Comparison of ENCODE assay signal across 9 mouse cellular contexts in the genomic region with DNA sequence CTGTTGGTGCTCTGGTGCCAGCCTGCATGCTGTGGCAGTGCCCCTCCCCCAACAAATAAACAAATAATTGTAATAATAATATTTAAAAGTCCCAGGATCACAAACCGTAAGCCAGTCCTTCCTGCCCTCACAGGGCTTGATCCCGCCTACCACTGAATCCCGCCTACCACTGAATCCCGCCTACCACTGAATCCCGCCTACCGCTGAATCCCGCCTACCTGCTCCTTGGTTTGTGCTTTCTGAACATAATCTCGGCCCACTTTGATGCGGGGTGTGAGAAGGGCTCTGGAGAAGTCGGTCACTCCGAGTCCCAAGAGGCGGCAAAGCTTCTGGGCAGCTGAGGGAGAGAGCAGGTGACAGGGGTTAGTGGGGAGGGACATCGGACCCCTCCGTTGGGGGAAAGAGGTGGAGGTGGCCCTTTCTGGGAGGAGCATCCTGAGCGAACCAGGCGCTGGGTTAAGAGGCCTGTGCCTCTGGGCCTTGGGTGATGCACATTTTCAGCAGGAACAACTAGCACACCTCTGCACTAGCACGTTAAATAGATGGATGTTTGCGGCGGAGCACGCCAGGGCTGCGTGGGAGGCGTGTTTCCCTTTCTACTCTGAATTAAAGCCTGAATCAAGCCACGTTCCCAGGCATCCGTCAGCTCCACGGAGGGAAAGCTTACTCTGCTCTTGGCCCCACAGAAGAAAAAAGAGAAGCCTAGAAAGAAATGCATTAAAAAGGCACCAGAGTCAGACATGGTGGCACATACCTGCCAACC. TPM values are rescaled to one million over a fixed set of nuclear protein-coding genes. Genes with fewer than 3 reads are reported as not detected.
DNase-seq lines count a peak whose midpoint lies in the region; ATAC-seq and TF ChIP-seq lines count a peak whose summit lies in the region.
"Had no signal": no experiment of that assay in that cellular context is flagged by ENCODE, and none has a peak within 500 bp of the region (broad histone marks: within the 10 kb centered on the region; RNA-seq: fewer than 3 reads in every experiment).

No protein-coding gene starts in this region.

- DNase-seq in heart, embryonic 10.5 days (ENCODE audit: low spot score) = no peak
- DNase-seq in heart, adult 8-10 months (ENCODE audit: low spot score) = no peak
- DNase-seq in frontal cortex, postnatal 25 days (ENCODE audit: low spot score in 2 of 2) = peak; percentile 31 to 37
- DNase-seq in urinary bladder, postnatal 25 days (ENCODE audit: low spot score) = no peak
- no peak for DNase-seq in gastrocnemius, adult 18-20 months (ENCODE audit: low spot score)

- no peak overlapping the region for H3K27ac ChIP-seq in heart, embryonic 10.5 days
- H3K27ac ChIP-seq in liver, embryonic 16.5 days (ENCODE audit: low read length) = no peak overlapping the region
- H3K27ac ChIP-seq: liver, embryonic 15.5 days had no signal

- no peak for TF ChIP-seq CTCF in E14TG2a.4 (conservative IDR thresholded peaks at IDR 0.05; ENCODE audit: low read length)

- ATAC-seq in liver, embryonic 16.5 days (ENCODE audit: low read depth) = no peak
- no peak for ATAC-seq in erythroblast, adult 5-6 weeks (replicated peaks; ENCODE audit: low FRiP score, poor library complexity, severe bottlenecking)

- 20% methylated on average over 25 of the region's 25 CpGs for WGBS in heart, embryonic 10.5 days
- 17% methylated on average over 25 of the region's 25 CpGs for WGBS in liver, embryonic 16.5 days (ENCODE audit: insufficient replicate concordance)

- peaks cover 13% of the 10 kb centered on the region; the same call in 1 of the 2 replicates for H3K4me1 ChIP-seq in heart, embryonic 10.5 days
- H3K4me1 ChIP-seq in E14TG2a.4 (replicated peaks; ENCODE audit: low read depth, low read length) = peaks cover 46% of the 10 kb centered on the region
- no peaks in the 10 kb centered on the region for H3K4me1 ChIP-seq in liver, embryonic 16.5 days (ENCODE audit: control insufficient read depth, low read depth, low read length)
- H3K4me1 ChIP-seq: liver, embryonic 15.5 days had no signal

- peak overlapping the region; percentile 4; the same call in 1 of the 2 replicates for H3K4me3 ChIP-seq in heart, embryonic 10.5 days
- peak overlapping the region; percentile 79 for H3K4me3 ChIP-seq in E14TG2a.4 (replicated peaks; ENCODE audit: low read length)
- H3K4me3 ChIP-seq in liver, embryonic 16.5 days (ENCODE audit: low read depth, low read length) = no peak overlapping the region
- H3K4me3 ChIP-seq: liver, embryonic 15.5 days had no signal

- no peaks in the 10 kb centered on the region for H3K9me3 ChIP-seq in heart, embryonic 10.5 days
- H3K9me3 ChIP-seq in E14TG2a.4 (ENCODE audit: low read length) = no peaks in the 10 kb centered on the region
- H3K9me3 ChIP-seq in liver, embryonic 16.5 days (replicated peaks; ENCODE audit: control insufficient read depth, low read length) = no peaks in the 10 kb centered on the region
- H3K9me3 ChIP-seq: liver, embryonic 15.5 days had no signal

- no peak overlapping the region for H3K9ac ChIP-seq in liver, embryonic 16.5 days (ENCODE audit: low read depth, low read length)
- H3K9ac ChIP-seq: liver, embryonic 15.5 days had no signal

- H3K4me2 ChIP-seq in liver, embryonic 16.5 days (ENCODE audit: low read depth, low read length) = 0 out of 2 replicates have a peak overlapping the region, but pooled peaks have one; percentile 2
- H3K4me2 ChIP-seq: liver, embryonic 15.5 days had no signal

- peaks cover 87% of the 10 kb centered on the region for H3K27me3 ChIP-seq in heart, embryonic 10.5 days (ENCODE audit: insufficient read depth, poor library complexity, severe bottlenecking)
- H3K27me3 ChIP-seq in E14TG2a.4 (ENCODE audit: insufficient read depth, low read length) = peaks cover 30% of the 10 kb centered on the region
- peaks cover 38% of the 10 kb centered on the region for H3K27me3 ChIP-seq in liver, embryonic 16.5 days (ENCODE audit: control insufficient read depth, insufficient read depth, low read depth, low read length)

- no peaks in the 10 kb centered on the region for H3K36me3 ChIP-seq in heart, embryonic 10.5 days
- no peaks in the 10 kb centered on the region for H3K36me3 ChIP-seq in E14TG2a.4 (ENCODE audit: insufficient read depth, low read length)
- no peaks in the 10 kb centered on the region for H3K36me3 ChIP-seq in liver, embryonic 16.5 days (ENCODE audit: control insufficient read depth, insufficient read depth)
- H3K36me3 ChIP-seq: liver, embryonic 15.5 days had no signal

RNA-seq across cellular contexts. Expression of a gene that starts 29.6 kb away (rescaled TPM):
- polyA plus RNA-seq in heart, embryonic 10.5 days (2016; fragmentation: Nextera tagmentation; extraction: Ambion mirVana) = 0.68 and 2.4 TPM in 2 replicates
- 100 to 1,000 TPM in 1 of 4 experiments, 10 to 100 TPM in 3; 88.0 to 111 (median 88.2) TPM for total RNA-seq in heart, adult 8-10 months (2022)
- 0.25 and 0.77 TPM in 2 replicates for polyA plus RNA-seq in liver, embryonic 16.5 days (2015; fragmentation: Nextera tagmentation; extraction: Ambion mirVana)
- not detected in 2 replicates for total RNA-seq in erythroblast, adult 5-6 weeks (2015; ENCODE audit: low replicate concordance)
- not detected in 2 replicates for total RNA-seq in erythroblast, adult 5-6 weeks (2017; ENCODE audit: low replicate concordance)
- total RNA-seq in gastrocnemius, adult 18-20 months (2021) = 10 to 100 TPM; 43.2 to 45.2 TPM

RNA-seq across cellular contexts. Expression of a gene that starts 50.6 kb away (rescaled TPM):
- 0.02 and 0.24 TPM in 2 replicates for polyA plus RNA-seq in heart, embryonic 10.5 days (2016; fragmentation: Nextera tagmentation; extraction: Ambion mirVana)
- 1 to 10 TPM; 2.7 to 4.0 (median 2.7) TPM for total RNA-seq in heart, adult 8-10 months (2022)
- 0.06 and 0.07 TPM in 2 replicates for polyA plus RNA-seq in liver, embryonic 16.5 days (2015; fragmentation: Nextera tagmentation; extraction: Ambion mirVana)
- not detected in 2 replicates for total RNA-seq in erythroblast, adult 5-6 weeks (2015; ENCODE audit: low replicate concordance)
- 0.42 TPM in 1 of 2 replicates, not detected in the other for total RNA-seq in erythroblast, adult 5-6 weeks (2017; ENCODE audit: low replicate concordance)
- 1 to 10 TPM; 3.7 to 5.1 TPM for total RNA-seq in gastrocnemius, adult 18-20 months (2021)

Comparison
In these comparisons a context has a peak if more than half of its experiments do, and no peak if none do; other contexts are left out.
1. DNase-seq: peak in frontal cortex, postnatal 25 days (2 of 2); none in heart, embryonic 10.5 days (single experiment), heart, adult 8-10 months (single experiment), urinary bladder, postnatal 25 days (single experiment) and gastrocnemius, adult 18-20 months (single experiment).
2. RNA of a gene that starts 29.6 kb away (total RNA-seq): 88.0 to 111 TPM in heart, adult 8-10 months and 43.2 to 45.2 TPM in gastrocnemius, adult 18-20 months; not detected in erythroblast, adult 5-6 weeks; every median in the first group is over 10 times any median in the second.